Mouse (Mus musculus): ENCODE results near the gene Fbxo30.
"Not testable (repeated sequence)": the region's sequence is repeated elsewhere in the genome, so short reads cannot be mapped to it uniquely, and the experiment has no call there.

The Fbxo30 gene

DNA sequence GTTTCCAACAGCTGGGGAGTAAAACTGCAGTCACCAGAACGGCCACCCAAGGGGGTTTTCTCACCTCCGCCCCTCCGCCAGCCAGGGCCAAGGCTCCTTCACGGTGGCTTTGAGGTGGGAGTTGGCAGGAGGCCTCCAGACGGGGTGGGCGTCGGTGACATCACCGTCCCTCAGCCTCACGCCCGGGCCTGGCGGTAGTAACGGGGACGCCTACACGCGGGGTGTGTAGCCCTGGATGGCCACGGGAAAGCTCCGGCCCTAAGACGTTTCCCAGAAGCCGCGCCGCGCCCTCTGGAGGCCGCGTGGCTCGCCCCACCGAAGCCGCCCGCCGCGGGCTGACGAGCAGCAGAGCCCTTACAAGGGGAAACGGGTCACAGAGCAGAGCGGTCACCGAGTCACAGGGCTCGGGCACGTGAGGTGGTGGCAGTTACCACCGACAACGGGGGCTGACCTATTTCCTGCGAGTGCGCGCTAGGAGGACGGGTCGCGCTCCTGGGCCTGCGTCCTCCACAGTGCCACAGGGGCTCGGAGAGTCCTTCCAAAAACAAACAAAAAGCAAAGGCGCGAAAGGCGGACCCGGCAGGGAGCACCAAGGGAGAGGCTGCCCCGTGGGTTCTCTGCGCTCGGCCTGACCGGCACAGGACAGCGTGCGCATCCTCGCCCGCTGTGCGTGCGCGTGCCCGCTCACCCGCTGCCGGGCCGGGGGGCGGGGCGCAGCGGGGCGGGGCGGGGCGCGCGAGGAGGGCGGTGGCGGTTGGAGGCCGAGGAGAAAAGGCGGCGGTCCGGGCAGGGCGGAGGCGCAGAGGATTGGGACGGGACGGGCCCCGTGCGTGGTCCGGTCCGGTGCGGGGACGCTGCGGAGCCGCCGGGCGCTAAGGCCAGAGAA lies at the start of gene Fbxo30:
Gene Fbxo30 (plus strand): TSS at position 753 of the 886 bp plus-strand sequence.
- DNase-seq (ENCODE audit: low spot score in 2 of 2), result peak; percentile 87 to 89

DNA sequence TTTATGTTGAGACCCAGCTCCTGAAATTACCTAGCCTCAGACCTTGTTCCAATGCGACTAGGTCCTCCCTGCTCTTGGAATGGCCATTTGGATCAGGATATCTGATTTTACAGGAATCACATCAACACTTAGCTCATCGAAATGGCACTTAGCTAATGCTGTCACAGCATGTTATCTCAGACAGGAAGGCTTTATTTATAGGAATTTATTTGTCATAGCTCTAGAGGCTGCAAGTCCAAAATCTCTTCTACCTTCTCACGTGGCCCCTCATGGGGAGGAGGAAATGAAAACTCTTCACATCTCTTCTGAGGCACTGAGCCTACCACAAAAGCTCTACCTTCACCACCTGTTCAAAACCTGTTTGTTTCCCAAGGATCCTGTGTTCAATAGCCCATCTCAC lies 47.9 kb upstream of the Fbxo30 start:
- no peak for DNase-seq (ENCODE audit: low spot score in 2 of 2)

- not testable (repeated sequence) for DNase-seq (ENCODE audit: low spot score in 2 of 2)
These were observed 38.1 kb upstream of the Fbxo30 start for GRCm38 (mm10) chr10:11242988-11243387.

GRCm38 (mm10) chr10:11248210-11248609 lies 32.9 kb upstream of the Fbxo30 start:
- DNase-seq (ENCODE audit: low spot score in 2 of 2), result no peak

GRCm38 (mm10) chr10:11250247-11250997 lies 30.7 kb upstream of the Fbxo30 start:
- DNase-seq (ENCODE audit: low spot score in 2 of 2), result no peak

- not testable (repeated sequence) for DNase-seq (ENCODE audit: low spot score in 2 of 2)
These were observed 27.5 kb upstream of the Fbxo30 start for GRCm38 (mm10) chr10:11253581-11253980.

DNA sequence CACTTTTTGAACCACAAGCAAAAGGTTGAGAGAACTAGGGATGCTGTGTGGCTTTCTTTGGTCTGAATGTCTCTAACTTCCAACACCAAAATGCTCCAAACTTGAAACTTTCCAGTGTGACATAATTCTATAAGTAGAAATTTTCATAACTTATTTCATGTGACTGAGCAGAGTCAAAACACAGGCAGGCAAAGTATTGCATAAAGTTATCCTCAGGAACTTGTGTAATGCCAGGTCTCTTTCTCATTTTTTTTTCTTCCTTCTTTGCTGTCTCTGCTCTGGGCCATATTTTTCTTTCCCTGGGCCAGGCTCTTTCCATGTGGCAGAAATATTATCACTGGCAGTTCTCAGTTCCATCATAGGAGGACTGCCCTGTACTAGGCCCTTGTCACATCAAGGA lies 21.0 kb upstream of the Fbxo30 start:
- no peak for DNase-seq (ENCODE audit: low spot score in 2 of 2)

GRCm38 (mm10) chr10:11262292-11262691 lies 18.8 kb upstream of the Fbxo30 start:
- DNase-seq (ENCODE audit: low spot score in 2 of 2), result not testable (repeated sequence)

GRCm38 (mm10) chr10:11263795-11264194 lies 17.3 kb upstream of the Fbxo30 start:
- not testable (repeated sequence) for DNase-seq (ENCODE audit: low spot score in 2 of 2)

DNA sequence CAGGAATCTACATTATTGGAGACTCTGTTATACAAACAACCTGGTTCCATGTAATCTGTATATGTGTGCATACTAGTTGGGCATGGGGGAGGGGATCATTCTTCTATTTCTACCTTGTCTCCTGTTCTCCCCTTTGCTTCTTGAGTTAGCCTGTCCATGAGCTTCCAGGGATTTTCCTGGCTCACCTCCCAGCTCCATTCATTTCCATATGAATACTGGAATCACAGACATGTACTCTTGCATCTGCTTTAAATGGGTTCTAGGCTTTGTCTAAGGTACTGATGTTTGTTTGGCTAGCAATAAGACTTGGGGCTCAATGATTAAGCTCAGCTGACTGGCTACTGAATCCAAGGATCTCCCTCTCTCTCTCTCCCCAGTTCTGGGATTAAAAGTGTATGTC lies 12.0 kb upstream of the Fbxo30 start:
- no peak for DNase-seq (ENCODE audit: low spot score in 2 of 2)

GRCm38 (mm10) chr10:11274431-11274830 lies 6.7 kb upstream of the Fbxo30 start:
- DNase-seq (ENCODE audit: low spot score in 2 of 2), result no peak

DNA sequence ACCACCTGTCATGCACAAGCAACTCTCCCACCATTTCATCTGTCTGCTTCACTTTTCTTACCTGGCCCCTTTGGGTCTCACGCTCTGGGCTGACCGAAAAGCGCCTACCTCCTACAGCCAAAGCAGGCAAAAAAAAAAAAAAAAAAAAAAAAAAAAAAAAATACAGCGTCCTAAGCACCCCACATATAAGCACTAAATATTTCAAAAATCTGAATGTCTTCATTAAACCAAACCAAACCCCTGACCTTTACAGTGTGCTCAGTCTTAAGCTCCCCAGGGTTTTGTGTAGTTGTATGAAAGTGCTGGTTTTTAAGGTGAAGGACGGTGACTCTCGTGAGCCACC lies 924 bp upstream of the Fbxo30 start:
- DNase-seq (ENCODE audit: low spot score in 2 of 2), result no peak

DNA sequence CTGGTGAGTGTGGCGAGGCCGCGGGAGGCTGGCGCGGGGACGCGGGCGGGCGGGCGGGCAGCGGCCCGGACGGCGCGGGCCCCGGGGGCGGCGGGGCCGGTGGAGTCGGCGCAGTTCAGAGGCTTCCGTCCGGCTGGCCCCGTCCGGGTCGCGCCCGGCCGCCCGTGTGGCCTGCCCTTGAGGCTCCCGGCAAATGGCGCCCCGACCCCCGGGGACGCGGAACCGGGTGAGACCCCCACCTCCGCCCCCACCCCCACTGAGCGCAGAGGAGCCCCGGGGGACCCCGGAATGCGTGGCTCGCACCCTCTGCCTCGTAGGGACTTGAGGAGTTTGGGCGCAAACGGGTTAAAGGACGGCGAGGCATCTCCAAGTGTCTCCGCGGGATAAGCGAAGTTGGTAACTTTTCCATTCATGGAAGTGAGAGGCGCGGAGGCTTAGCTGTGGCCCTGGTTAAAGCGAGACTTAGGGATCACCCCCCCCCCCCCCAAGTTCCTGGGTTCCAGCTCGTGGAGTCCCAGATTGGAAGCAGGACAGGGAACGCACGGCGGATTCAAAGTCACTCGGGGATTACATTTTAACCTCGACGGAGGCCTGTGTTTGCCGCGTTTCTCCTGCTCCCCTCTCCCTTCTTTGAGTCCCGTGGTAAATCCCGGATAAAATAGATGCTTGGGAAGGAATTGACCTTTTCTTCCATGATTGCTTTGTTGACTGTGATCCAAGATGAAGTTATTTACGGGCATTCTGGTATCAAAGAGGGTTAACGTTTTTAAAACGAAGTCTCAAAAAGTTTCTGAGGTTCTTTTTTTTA lies 572 bp downstream of the Fbxo30 start:
- peak; percentile 12 to 17 for DNase-seq (ENCODE audit: low spot score in 2 of 2)

- no peak for DNase-seq (ENCODE audit: low spot score in 2 of 2)
These were observed 1.1 kb downstream of the Fbxo30 start for GRCm38 (mm10) chr10:11282306-11282631.

GRCm38 (mm10) chr10:11298418-11298817 lies 17.3 kb downstream of the Fbxo30 start:
- DNase-seq (ENCODE audit: low spot score in 2 of 2), result no peak

GRCm38 (mm10) chr10:11305365-11306053 lies 24.4 kb downstream of the Fbxo30 start:
- DNase-seq (ENCODE audit: low spot score in 2 of 2), result no peak

GRCm38 (mm10) chr10:11306054-11306367 lies 24.9 kb downstream of the Fbxo30 start:
- DNase-seq (ENCODE audit: low spot score in 2 of 2), result no peak

DNA sequence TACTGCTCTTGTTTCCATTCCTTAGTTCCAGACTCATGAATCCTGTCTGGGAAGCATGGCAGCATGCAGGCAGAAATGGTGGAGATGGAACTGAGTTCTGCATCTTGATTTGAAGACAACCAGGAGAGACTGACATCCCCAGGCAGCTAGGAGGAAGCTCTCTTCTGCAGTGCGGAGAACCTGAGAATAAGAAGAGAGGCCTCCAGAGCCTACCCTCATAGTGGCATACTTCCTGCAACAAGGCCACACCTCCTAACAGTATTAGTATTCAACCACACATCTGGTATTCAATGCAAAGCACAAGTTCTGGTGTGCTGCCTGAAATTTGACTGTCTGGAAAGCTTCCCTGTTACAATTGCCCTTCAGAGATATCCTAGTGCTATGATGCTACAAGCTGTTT lies 28.7 kb downstream of the Fbxo30 start:
- DNase-seq (ENCODE audit: low spot score in 2 of 2), result peak in 1 of 2 experiments; percentile 7

DNA sequence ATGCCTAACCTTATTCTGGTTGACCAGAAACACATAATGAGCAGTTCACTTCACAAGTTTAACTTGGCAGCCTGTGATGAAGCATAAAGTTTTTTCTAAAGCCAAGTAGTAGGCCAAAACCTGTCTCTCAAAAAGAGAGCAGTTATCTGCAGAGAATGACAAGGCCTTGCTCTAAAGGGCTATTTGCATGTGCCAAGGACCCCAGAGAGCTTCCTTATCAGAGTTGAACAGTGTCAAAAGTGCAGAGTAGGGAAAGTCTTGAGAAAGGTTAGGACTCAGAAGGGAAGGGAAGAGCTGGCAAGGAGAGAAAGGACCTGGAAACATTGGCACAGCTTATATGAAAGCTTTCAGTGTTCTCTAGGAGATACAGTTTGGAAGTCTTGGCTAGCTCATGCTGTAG lies 29.4 kb downstream of the Fbxo30 start:
- no peak for DNase-seq (ENCODE audit: low spot score in 2 of 2)

DNA sequence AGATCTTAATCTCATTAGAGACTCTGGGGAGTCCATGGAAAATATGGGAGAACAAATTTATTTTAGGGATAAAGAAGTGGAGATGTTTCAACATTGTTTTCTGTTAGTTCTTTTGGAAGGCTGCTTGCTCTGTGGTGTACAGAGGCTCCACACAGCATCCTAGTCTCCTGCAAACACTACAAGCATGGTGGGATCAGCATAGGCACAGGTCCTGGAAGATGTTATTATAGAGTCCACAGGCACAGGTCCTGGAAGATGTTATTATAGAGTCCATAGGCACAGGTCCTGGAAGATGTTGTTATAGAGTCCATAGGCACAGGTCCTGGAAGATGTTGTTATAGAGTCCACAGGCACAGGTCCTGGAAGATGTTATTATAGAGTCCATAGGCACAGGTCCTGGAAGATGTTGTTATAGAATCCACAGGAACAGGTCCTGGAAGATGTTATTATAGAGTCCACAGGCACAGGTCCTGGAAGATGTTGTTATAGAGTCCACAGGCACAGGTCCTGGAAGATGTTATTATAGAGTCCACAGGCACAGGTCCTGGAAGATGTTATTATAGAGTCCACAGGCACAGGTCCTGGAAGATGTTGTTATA lies 36.8 kb downstream of the Fbxo30 start:
- not testable (repeated sequence) for DNase-seq (ENCODE audit: low spot score in 2 of 2)

GRCm38 (mm10) chr10:11319446-11319970 lies 38.4 kb downstream of the Fbxo30 start:
- no peak for DNase-seq (ENCODE audit: low spot score in 2 of 2)

Data from spleen, postnatal 36 days (tissue).